Mouse (Mus musculus) forebrain, embryonic 10.5 days (tissue): Measurements from ENCODE around the gene Gmip. TPM values are rescaled to one million over a fixed set of nuclear protein-coding genes. Genes with fewer than 3 reads are reported as not detected.
A peak's percentile ranks its signal among the peaks of the same experiment; 100 is the strongest.

Source experiments
- DNase-seq: peaks from one replicate; pipeline ENCODE4 v3.0.0-alpha.2; 2017; ENCODE audit warnings: low spot score; ENCODE audit errors: extremely low spot score
- H3K27ac ChIP-seq: fragments of 300-500 bp; sonication (generic); 2 replicates; pipeline ENCODE4 v1.5.1; 2016; ENCODE audit warnings: mild to moderate bottlenecking
- H3K27me3 ChIP-seq: fragments of 300-500 bp; sonication (generic); 2 replicates; pipeline ENCODE4 v1.6.1; 2016; ENCODE audit warnings: mild to moderate bottlenecking; ENCODE audit not compliant: poor library complexity, severe bottlenecking
- H3K36me3 ChIP-seq: fragments of 300-500 bp; sonication (generic); replicated peaks from 2 replicates; pipeline ENCODE4 v1.6.1; 2016; ENCODE audit warnings: mild to moderate bottlenecking, moderate library complexity
- H3K4me1 ChIP-seq: fragments of 300-500 bp; sonication (generic); 2 replicates; pipeline ENCODE4 v1.6.1; 2016
- H3K4me3 ChIP-seq: fragments of 300-500 bp; sonication (generic); 2 replicates; pipeline ENCODE4 v1.5.1; 2016; ENCODE audit warnings: mild to moderate bottlenecking, moderate library complexity
- H3K9me3 ChIP-seq: fragments of 300-500 bp; sonication (generic); 2 replicates; pipeline ENCODE4 v1.6.1; 2016; ENCODE audit warnings: mild to moderate bottlenecking, moderate library complexity
- WGBS: fragments of 180-500 bp; shearing (Covaris S2); methylation state at CpG from one replicate; pipeline ENCODE4 v1.1.7; 2016; 5-methylcytosine and 5-hydroxymethylcytosine counted together
- polyA plus RNA-seq: library from polyadenylated mRNA; unstranded; fragments of >200 nt; fragmentation: Nextera tagmentation; extraction: Ambion mirVana; gene quantifications from 2 replicates; pipeline ENCODE4 v1.2.1, GENCODE M21; 2016

Gmip gene
- polyA plus RNA-seq: 6.5 and 6.7 TPM in 2 replicates

DNA sequence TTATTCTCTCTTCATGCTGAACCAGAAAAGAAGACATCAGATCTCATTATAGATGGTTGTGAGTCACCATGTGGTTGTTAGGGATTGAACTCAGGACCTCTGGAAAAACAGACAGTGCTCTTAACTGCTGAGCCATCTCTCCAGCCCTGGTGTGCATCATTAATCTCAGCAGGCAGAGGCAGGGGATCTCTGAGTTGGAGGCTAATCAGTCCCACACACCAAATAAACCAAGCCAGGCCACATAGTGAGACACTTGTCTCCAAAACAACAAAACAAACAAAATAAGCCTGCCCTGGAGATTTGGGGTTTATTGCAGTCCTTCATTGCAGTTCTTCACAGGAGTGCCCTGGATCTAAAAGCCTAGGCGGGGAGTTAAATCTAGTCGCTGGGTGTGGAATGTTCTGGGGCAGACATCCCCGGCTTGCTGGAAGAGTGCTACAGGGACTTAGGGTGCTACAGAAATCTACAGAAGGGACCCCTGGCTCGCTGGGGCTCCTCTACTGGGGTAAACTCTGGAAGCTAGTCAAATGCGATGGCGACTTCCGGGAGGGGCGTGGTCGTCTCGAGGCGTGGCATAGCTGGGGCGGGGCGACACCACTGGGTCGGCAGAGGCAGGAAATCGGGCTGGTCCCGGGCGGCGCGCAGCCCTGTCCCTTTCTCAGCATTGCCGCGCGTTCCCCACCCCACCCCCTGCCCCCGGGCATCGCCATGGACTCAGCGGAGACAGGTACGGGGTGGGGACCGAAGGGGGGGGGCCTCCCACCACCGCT, at the start of gene Gmip:
Gene Gmip (plus strand): TSS at position 586 of the 770 bp plus-strand sequence.
- Histone ChIP-seq H3K27ac (peak within 1 kb of the TSS; percentile 70), H3K27me3 (no peaks in the 10 kb centered on the region), H3K4me3 (peak within 1 kb of the TSS; percentile 55), H3K4me1 (peaks cover 18% of the 10 kb centered on the region), H3K36me3 (peaks cover 75% of the 10 kb centered on the region), H3K9me3 (no peaks in the 10 kb centered on the region)
- WGBS: 7% methylated on average over 28 of the region's 28 CpGs
- peak; percentile 77 for DNase-seq

DNA sequence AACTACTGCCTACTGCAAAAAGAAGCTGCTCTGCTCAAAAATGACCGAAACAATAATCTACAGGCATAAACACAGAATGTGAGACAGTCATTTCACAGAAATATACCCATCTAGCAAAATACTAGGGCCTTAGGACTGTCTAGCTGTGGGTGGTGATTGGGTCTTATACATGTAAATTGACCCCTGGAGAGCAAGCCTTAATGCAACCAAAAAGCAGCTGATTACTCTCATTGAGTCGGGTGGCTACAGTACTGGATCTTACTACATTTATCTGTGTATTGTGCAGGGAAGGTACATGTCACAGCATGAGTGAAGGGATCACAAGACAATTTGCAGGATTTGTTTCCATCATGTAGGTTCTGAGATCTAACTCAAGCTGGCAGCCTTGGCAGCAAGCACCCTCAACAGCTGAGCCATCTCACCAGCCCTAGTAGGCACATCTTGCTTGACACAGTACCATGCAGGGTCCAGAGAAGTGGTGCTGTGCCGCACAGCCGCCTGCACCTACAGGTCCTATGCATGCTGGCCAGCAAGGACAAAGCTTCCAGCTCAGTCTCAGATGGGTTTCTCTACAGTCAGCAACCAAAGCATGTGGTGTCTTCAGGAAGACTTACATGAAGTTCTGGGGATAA, 46.5 kb upstream of the Gmip start:
- Histone ChIP-seq H3K27me3 (no peaks in the 10 kb centered on the region), H3K4me1 (no peaks in the 10 kb centered on the region), H3K9me3 (peaks cover 12% of the 10 kb centered on the region; the same call in 1 of the 2 replicates), H3K27ac (no peak overlapping the region), H3K4me3 (no peak overlapping the region), H3K36me3 (peaks cover 95% of the 10 kb centered on the region)
- no peak for DNase-seq
- 92% methylated on average over 4 of the region's 4 CpGs for WGBS

DNA sequence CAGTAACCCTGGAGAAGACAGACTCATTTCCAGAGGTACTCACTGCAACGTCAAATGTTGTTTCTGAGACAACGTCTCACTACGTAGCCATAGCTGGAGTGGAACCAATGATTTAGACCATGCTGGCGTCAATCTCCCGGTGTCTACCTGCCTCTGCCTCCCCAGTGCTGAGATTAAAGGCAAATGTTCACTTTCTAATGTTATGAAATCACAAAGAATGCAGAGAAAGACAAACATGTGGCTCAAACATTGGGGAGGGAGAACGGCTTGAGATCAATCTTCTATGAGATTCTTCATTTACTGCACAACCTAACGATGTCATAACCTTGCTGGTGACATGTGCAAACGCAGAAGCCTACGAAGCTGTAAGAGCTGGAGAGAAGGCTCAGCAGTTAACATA, 37.3 kb upstream of the Gmip start:
- H3K36me3 ChIP-seq: peaks cover 65% of the 10 kb centered on the region
- no peak for DNase-seq
- peaks cover 28% of the 10 kb centered on the region for H3K4me1 ChIP-seq
- WGBS: 96% methylated on average over 9 of the region's 9 CpGs
- no peak overlapping the region for H3K4me3 ChIP-seq
- H3K9me3 ChIP-seq: peaks cover 14% of the 10 kb centered on the region; the same call in 1 of the 2 replicates
- H3K27ac ChIP-seq: no peak overlapping the region
- no peaks in the 10 kb centered on the region for H3K27me3 ChIP-seq

DNA sequence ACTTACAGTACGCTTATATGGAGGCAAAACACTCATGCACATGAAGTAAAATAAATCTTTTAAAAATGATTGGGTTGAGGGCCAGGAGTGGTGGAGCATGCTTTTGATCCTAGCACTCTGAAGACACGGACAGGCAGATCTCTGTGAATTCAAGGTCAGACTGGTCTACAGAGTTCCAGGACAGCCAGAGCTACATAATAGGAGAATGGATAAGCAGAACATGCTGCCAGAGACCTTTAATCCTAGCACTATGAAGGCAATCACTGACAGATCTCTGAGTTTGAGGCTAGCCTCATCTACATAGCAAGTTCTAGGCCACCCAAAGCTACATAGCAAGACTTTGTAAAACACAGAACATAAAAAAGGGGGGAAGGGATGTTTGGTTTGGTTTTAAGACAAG, 36.4 kb upstream of the Gmip start:
- Histone ChIP-seq H3K36me3 (peaks cover 56% of the 10 kb centered on the region), H3K4me1 (peaks cover 28% of the 10 kb centered on the region), H3K27ac (no peak overlapping the region), H3K27me3 (no peaks in the 10 kb centered on the region), H3K9me3 (peaks cover 8% of the 10 kb centered on the region; the same call in 1 of the 2 replicates), H3K4me3 (no peak overlapping the region)
- 92% methylated on average over 2 of the region's 2 CpGs for WGBS
- DNase-seq: no peak

DNA sequence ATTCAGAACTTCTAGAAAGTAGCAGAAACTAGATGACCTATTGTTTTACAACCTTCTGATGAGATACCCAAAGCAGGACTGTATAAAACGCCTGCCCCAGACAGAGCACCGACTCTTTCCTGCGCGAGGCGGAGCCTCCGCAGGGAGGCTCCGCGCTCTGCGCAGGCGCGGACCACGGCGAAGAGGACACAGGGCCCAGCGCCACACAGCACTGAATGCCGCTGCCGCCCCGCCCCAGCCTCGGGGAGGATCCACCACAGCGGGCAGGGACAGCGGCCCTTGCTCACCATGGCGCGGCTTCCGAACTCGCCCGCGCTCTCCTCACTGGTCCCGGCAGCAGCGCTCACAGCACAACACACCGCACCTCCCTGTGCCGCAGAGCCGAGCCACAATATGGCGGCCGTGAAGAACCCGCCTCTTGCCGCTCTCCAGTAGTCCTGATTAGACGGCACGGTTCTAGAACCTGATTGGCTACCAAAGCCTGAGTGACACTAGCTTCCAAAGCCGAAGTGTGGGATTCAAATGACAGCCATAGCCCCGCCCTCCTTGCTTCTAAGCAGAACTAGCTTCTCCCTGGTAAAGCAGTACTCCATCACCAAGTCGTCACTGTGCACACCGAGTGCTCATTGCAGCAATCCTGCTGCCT, 33.9 kb upstream of the Gmip start, which contains the start of gene Gm20422:
Gene Gm20422 (minus strand): TSS at position 384 of the 646 bp plus-strand sequence.
- Histone ChIP-seq H3K9me3 (no peaks in the 10 kb centered on the region), H3K27me3 (no peaks in the 10 kb centered on the region), H3K4me1 (peaks cover 28% of the 10 kb centered on the region), H3K27ac (peak within 1 kb of the TSS; percentile 98), H3K36me3 (peaks cover 31% of the 10 kb centered on the region), H3K4me3 (peak within 1 kb of the TSS; percentile 76)
- 0% methylated on average over 41 of the region's 41 CpGs for WGBS
- peak; percentile 92 for DNase-seq

DNA sequence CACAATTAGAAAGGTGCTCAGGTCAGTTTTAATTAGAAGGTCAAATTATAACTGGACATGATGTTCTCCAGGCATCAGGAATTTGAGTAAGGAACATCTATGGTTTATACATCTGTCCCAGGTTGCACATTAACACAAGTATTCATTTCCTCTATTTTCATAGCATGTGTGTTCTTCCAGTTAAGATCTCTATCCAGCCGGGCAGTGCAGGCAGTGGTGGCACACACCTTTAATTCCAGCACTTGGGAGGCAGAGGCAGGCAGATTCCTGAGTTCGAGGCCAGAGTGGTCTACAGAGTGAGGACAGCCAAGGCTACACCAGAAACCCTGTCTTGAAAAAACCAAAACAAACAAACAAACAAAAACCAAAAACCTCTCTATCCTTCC, 33.3 kb upstream of the Gmip start:
- H3K27ac ChIP-seq: peak overlapping the region; percentile 98
- H3K4me3 ChIP-seq: peak overlapping the region; percentile 76
- H3K27me3 ChIP-seq: no peaks in the 10 kb centered on the region
- H3K36me3 ChIP-seq: peaks cover 25% of the 10 kb centered on the region
- DNase-seq: no peak
- H3K4me1 ChIP-seq: peaks cover 28% of the 10 kb centered on the region
- 63% methylated on average over 2 of the region's 2 CpGs for WGBS
- H3K9me3 ChIP-seq: no peaks in the 10 kb centered on the region

DNA sequence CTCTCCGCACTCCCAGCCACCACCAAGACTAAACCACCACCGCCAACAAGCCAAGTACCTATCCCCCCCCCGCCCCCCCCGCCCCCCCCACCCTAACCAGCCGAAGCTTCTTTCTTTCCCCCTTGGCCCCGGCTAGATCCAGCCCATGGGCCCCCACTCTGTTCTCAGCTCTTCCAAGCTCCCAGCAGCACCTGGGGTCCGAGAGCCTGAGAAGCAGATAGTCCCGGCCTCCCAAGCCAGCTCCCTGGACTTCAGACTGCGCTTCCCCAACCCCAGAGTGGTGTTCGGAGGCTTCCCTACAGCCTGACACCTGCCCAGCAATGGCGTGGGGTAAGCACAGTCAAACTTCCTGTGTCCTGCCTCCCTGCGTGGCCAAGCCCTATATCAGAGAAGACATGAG, 31.4 kb upstream of the Gmip start:
- Histone ChIP-seq H3K4me1 (peaks cover 24% of the 10 kb centered on the region), H3K9me3 (no peaks in the 10 kb centered on the region), H3K4me3 (no peak overlapping the region), H3K27me3 (no peaks in the 10 kb centered on the region), H3K27ac (no peak overlapping the region), H3K36me3 (peaks cover 6% of the 10 kb centered on the region)
- WGBS: 64% methylated on average over 10 of the region's 12 CpGs
- DNase-seq: no peak

DNA sequence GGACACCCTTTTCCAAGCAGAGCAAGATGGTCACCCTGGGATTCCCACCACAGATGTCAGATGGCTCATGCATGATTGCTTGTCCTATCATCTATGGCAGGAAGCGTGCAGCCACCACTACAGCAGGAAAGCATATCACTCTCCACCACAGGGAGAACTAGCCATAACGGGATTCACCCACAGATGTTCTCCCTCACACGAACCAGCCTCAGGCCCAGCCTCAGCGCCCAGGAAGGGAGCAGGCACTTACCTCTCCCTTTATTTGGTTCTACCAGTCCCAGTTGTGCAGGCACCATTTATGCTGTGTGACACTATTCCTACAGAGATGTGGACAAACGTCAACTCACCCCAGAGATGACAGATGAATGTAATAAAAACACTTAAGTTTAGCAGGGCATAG, 19.4 kb upstream of the Gmip start:
- no peak for DNase-seq
- H3K4me1 ChIP-seq: peaks cover 28% of the 10 kb centered on the region
- H3K27me3 ChIP-seq: no peaks in the 10 kb centered on the region
- peaks cover 15% of the 10 kb centered on the region for H3K36me3 ChIP-seq
- no peak overlapping the region for H3K27ac ChIP-seq
- H3K4me3 ChIP-seq: no peak overlapping the region
- no peaks in the 10 kb centered on the region for H3K9me3 ChIP-seq
- WGBS: 93% methylated on average over 5 of the region's 5 CpGs

DNA sequence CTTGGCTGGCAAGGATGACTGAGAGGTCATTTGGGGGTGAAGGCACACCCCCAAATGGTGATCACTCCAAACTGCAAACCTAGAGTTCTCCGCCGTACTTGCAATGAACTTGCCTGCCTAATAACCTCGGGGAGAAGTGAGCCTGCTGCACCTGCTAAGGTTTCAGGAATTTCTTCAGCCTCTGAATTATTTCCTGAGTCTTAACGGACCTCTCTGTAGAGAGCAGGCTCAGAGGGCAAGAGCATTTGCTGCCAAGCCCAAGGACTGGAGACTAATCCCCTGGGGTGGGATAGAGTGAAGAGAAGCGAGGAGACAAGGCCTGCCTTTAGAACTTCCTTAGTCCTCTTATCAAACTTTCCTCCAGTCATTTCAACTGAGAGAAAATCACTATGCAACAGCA, 18.7 kb upstream of the Gmip start:
- peak overlapping the region; percentile 87; the same call in 1 of the 2 replicates for H3K4me3 ChIP-seq
- WGBS: 79% methylated on average over 5 of the region's 5 CpGs
- no peak for DNase-seq

DNA sequence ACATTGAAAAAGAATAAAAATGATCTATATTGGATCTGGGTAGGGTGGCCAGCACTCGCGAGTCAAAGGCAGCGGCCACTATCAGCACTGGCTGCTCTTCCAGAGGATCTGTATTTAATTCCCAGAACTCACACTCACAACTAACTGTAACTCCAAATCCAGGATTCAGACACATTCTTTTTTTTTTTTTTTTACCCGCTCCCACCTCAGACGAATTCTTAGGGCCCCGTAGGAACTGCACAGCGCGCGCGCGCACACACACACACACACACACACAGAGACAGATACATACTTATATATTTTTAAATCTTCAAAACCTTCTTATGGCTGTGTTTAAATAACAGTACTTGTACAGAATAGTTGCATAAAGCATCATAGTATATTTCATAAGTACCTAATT, 18.1 kb upstream of the Gmip start:
- peak overlapping the region; percentile 87 for H3K4me3 ChIP-seq
- no peaks in the 10 kb centered on the region for H3K9me3 ChIP-seq
- DNase-seq: no peak
- 41% methylated on average over 11 of the region's 11 CpGs for WGBS
- H3K36me3 ChIP-seq: peaks cover 27% of the 10 kb centered on the region
- H3K4me1 ChIP-seq: peaks cover 28% of the 10 kb centered on the region
- no peaks in the 10 kb centered on the region for H3K27me3 ChIP-seq
- H3K27ac ChIP-seq: peak overlapping the region; percentile 97

More for the DNA sequence above, 18.7 kb upstream of the Gmip start:
- Histone ChIP-seq H3K36me3 (peaks cover 21% of the 10 kb centered on the region), H3K27me3 (no peaks in the 10 kb centered on the region), H3K9me3 (no peaks in the 10 kb centered on the region), H3K27ac (no peak overlapping the region), H3K4me1 (peaks cover 28% of the 10 kb centered on the region)

DNA sequence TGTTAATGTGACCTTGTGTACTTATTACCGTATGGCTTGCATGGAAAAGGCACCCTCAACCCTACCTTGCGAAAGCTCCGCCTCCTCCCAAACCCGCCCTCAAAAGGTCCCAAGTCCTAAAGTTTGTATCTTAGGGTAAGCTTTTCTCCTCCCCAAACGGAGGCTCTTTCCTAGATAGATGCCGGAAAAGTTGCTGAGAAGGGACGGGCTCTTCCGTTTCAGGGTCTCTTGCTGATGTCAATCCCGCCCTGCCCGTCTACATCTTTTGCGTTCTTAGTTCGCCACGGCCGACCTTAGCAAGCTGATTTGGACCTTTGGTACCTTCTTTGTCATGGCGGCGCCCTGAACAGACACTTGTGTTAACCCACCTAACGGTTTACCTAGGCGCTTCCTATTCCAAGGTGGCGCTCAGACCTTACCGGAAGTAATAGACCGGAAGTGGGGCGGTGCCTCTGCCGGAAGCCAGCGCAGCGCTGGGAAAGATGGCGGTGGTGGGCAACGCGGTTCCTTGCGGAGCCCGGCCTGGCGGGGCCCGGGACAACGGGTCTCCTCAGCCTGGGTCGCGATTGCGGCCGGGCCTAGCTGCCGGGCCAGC, 17.6 kb upstream of the Gmip start, which contains the start of the genes Atp13a1 and Zfp866:
Gene Atp13a1 (plus strand): TSS at position 391 of the 595 bp plus-strand sequence.
Gene Zfp866 (minus strand): TSS at position 406 of the 595 bp plus-strand sequence.
- under 1% methylated on average over 38 of the region's 38 CpGs for WGBS
- Histone ChIP-seq H3K4me1 (peaks cover 28% of the 10 kb centered on the region), H3K36me3 (peaks cover 33% of the 10 kb centered on the region), H3K27ac (peak within 1 kb of the TSS; percentile 97), H3K27me3 (no peaks in the 10 kb centered on the region), H3K4me3 (peak within 1 kb of the TSS; percentile 87), H3K9me3 (no peaks in the 10 kb centered on the region)
- DNase-seq: peak; percentile 92

DNA sequence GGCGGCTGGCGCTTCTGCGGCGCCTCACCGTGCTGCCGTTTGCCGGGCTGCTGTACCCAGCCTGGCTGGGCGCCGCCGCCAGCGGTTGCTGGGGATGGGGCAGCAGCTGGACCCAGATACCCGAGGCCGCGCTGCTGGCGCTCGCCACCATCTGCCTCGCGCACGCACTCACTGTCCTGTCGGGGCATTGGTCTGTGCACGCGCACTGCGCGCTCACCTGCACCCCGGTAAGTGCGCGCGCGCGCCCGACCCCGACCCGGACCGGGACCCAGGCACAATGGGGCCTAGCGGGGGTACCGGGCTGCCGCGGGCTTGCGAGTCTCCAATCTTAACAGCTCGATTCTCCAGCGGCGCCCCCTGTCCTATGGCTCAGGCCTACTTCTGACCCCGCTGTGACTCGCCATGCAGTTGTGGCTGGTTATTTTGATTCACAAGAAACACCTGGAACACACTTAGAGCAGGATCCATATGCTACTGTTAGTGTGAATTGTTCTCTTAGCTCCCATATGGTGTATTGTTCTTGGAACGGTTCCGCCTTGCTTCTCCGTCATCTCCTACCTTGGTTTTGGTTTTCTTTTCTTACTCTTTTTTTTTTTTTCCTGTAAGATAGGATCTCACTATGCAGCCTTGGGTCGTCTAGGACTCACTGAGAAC, 16.9 kb upstream of the Gmip start:
- WGBS: under 1% methylated on average over 48 of the region's 48 CpGs
- H3K4me3 ChIP-seq: peak overlapping the region; percentile 87
- peak overlapping the region; percentile 97 for H3K27ac ChIP-seq
- H3K4me1 ChIP-seq: peaks cover 28% of the 10 kb centered on the region
- peaks cover 39% of the 10 kb centered on the region for H3K36me3 ChIP-seq
- no peaks in the 10 kb centered on the region for H3K27me3 ChIP-seq
- no peaks in the 10 kb centered on the region for H3K9me3 ChIP-seq
- peak; percentile 53 for DNase-seq
